Mouse (Mus musculus) cerebellum, adult 2 months (tissue): Measurements from ENCODE around the gene Agap2.

Experiments used
- CTCF ChIP-seq: fragments of 200-500 bp; IDR thresholded peaks from 2 replicates; pipeline ENCODE4 v1.5.1; 2011; ENCODE audit warnings: low read depth, mild to moderate bottlenecking, control low read depth, low read length, moderate library complexity, borderline replicate concordance; ENCODE audit not compliant: insufficient read depth
- POLR2A ChIP-seq: fragments of 200-500 bp; IDR thresholded peaks from 2 replicates; pipeline ENCODE4 v1.6.1; 2011; ENCODE audit warnings: low read length, control low read depth, borderline replicate concordance; ENCODE audit not compliant: insufficient read depth

GRCm38 (mm10) chr10:127099191-127099590 is 24.1 kb downstream of the Agap2 start:
- no peak for TF ChIP-seq CTCF
- TF ChIP-seq POLR2A, result no peak
